Mouse (Mus musculus) limb, embryonic 11.5 days (tissue): ENCODE results near the gene Slc22a6. TPM values are rescaled to one million over a fixed set of nuclear protein-coding genes. Genes with fewer than 3 reads are reported as not detected.

Source experiments
- ATAC-seq: fragments of 200-750 bp; cut with Nextera tagmentation; 2 replicates; pipeline ENCODE4 v1.8.0; 2017; ENCODE audit warnings: low read depth; ENCODE audit not compliant: insufficient number of reproducible peaks, low FRiP score, low TSS enrichment
- DNase-seq: peaks from one replicate; pipeline ENCODE4 v3.0.0-alpha.2; 2015; ENCODE audit warnings: low spot score
- H3K27ac ChIP-seq: fragments of 300-500 bp; sonication (generic); replicated peaks from 2 replicates; pipeline ENCODE4 v1.5.1; 2014; ENCODE audit warnings: low read depth, mild to moderate bottlenecking, low read length
- H3K27me3 ChIP-seq: fragments of 300-500 bp; sonication (generic); 2 replicates; pipeline ENCODE4 v1.6.1; 2014; ENCODE audit warnings: mild to moderate bottlenecking, low read length, mixed read lengths; ENCODE audit not compliant: control insufficient read depth, insufficient read depth
- H3K36me3 ChIP-seq: fragments of 300-500 bp; sonication (generic); 2 replicates; pipeline ENCODE4 v1.6.1; 2014; ENCODE audit warnings: mild to moderate bottlenecking, low read length, moderate library complexity, mixed read lengths; ENCODE audit not compliant: control insufficient read depth, insufficient read depth
- H3K4me1 ChIP-seq: fragments of 300-500 bp; sonication (generic); 2 replicates; pipeline ENCODE4 v1.6.1; 2014; ENCODE audit warnings: low read length, mixed read lengths; ENCODE audit not compliant: control insufficient read depth, insufficient read depth
- H3K4me2 ChIP-seq: fragments of 300-500 bp; sonication (generic); 2 replicates; pipeline ENCODE4 v1.6.1; 2014; ENCODE audit warnings: low read depth, mild to moderate bottlenecking, moderate library complexity; ENCODE audit not compliant: severe bottlenecking
- H3K4me3 ChIP-seq: fragments of 300-500 bp; sonication (generic); 2 replicates; pipeline ENCODE4 v1.5.1; 2014; ENCODE audit warnings: low read depth, low read length
- H3K9ac ChIP-seq: fragments of 300-500 bp; sonication (generic); 2 replicates; pipeline ENCODE4 v1.6.1; 2014; ENCODE audit warnings: mild to moderate bottlenecking, low read length
- H3K9me3 ChIP-seq: fragments of 300-500 bp; sonication (generic); 2 replicates; pipeline ENCODE4 v1.6.1; 2016; ENCODE audit warnings: low read length; ENCODE audit not compliant: control insufficient read depth
- WGBS: fragments of 180-500 bp; shearing (Covaris S2); extraction: QIAGEN DNeasy Blood & Tissue Kit; methylation state at CpG from one replicate; pipeline ENCODE4 v1.1.7; 2014; 5-methylcytosine and 5-hydroxymethylcytosine counted together
- polyA plus RNA-seq: library from polyadenylated mRNA; unstranded; fragments of >200 nt; fragmentation: Nextera tagmentation; extraction: Ambion mirVana; gene quantifications from 2 replicates; pipeline ENCODE4 v1.2.1, GENCODE M21; 2014

The Slc22a6 gene
- polyA plus RNA-seq, 1 experiment from 2014 or later = not detected

DNA sequence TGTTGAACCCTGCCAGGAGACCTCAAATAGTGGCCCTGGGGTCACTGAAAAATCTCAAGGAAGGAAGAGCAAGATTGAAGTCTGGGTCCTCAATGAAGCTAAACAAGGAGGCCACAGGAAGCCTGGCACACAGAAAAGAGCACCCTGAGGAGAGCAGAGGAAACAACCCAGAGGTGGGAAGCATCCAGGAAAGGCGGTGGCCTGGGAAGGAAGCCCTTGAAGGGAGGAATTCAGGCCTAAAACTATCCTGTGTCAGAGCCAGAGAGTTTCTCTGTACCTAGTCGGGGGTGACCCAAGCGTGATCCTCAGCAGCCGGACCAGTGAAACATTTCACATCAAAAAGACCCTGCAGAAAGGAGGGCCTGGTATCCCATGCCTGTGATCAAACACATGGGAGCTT is 38.5 kb downstream of the Slc22a6 start:
- ATAC-seq (no peak), DNase-seq (no peak)
- H3K36me3 ChIP-seq = no peaks in the 10 kb centered on the region
- H3K4me2 ChIP-seq = no peak overlapping the region
- no peak overlapping the region for H3K4me3 ChIP-seq
- no peaks in the 10 kb centered on the region for H3K27me3 ChIP-seq
- H3K9ac ChIP-seq = no peak overlapping the region
- no peak overlapping the region for H3K27ac ChIP-seq
- WGBS = 87% methylated on average over 4 of the region's 4 CpGs
- H3K4me1 ChIP-seq = no peaks in the 10 kb centered on the region
- H3K9me3 ChIP-seq = no peaks in the 10 kb centered on the region

- peak overlapping the region; percentile 29 for H3K4me3 ChIP-seq
- H3K4me2 ChIP-seq = peak overlapping the region; percentile 83
- H3K27ac ChIP-seq = no peak overlapping the region
- H3K27me3 ChIP-seq = no peaks in the 10 kb centered on the region
- WGBS = 1% methylated on average over 35 of the region's 35 CpGs
- peak overlapping the region; percentile 68 for H3K9ac ChIP-seq
- H3K4me1 ChIP-seq = 0 out of 2 replicates have a peak, but pooled peaks cover 2% of the 10 kb centered on the region
- no peaks in the 10 kb centered on the region for H3K36me3 ChIP-seq
- ATAC-seq (peak; percentile 52; the same call in 1 of the 2 replicates), DNase-seq (peak; percentile 59)
- no peaks in the 10 kb centered on the region for H3K9me3 ChIP-seq
Measured at GRCm38 (mm10) chr19:8661821-8662307, 44.0 kb downstream of the Slc22a6 start.

DNA sequence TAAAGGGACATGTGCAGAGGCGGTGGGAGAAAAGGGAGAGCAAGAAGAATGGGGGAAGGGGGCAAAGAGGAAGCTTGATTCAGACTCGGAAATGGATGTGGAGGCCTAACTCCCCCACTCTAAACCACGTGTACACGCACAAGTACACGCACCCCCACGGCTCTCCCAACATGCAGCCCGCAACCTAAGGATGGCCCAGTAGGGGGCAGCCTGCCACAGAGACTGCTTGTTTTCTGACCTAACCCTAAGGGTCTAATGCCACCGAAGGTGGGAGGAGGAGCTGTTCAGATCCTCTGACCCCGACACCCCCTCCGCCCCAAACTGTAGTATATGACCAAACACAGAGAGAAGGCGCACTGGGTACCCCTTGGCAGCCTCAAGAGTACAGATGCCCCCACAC is 44.5 kb downstream of the Slc22a6 start:
- DNase-seq (peak; percentile 84), ATAC-seq (peak; percentile 65; the same call in 1 of the 2 replicates)
- Histone ChIP-seq H3K9me3 (no peaks in the 10 kb centered on the region), H3K27ac (no peak overlapping the region), H3K4me3 (peak overlapping the region; percentile 29), H3K4me1 (0 out of 2 replicates have a peak, but pooled peaks cover 2% of the 10 kb centered on the region), H3K4me2 (peak overlapping the region; percentile 83), H3K36me3 (no peaks in the 10 kb centered on the region), H3K27me3 (no peaks in the 10 kb centered on the region), H3K9ac (peak overlapping the region; percentile 68)
- WGBS = 4% methylated on average over 11 of the region's 11 CpGs

DNA sequence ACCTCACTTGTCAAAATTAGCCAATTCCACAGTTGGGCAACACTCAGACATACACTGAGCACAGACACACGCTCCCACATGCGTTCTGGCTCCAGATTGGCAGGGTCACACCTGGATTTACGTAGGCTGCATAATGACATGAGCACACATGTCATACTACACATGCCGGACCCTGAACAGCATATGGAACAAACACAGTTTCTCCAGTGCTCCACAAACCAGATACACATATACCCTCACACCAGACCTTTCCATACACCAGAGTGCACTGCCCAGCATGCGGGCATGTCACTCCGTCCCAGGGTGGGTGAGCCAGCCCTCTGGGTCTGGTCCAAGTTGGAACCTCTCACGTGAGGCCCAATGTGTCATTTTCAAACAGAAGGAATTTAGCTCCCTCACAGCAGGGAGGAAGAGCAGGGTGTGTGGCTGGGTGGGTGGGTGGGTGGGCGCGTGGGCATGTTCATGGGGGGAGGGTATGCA is 45.6 kb downstream of the Slc22a6 start, which contains the start of gene Chrm1:
Chrm1 (plus strand) TSS at position 430 of the 480 bp plus-strand sequence.
- Histone ChIP-seq H3K36me3 (no peaks in the 10 kb centered on the region), H3K4me3 (no peak within 1 kb of the TSS; the same call in 1 of the 2 replicates), H3K27ac (no peak within 1 kb of the TSS), H3K9me3 (no peaks in the 10 kb centered on the region), H3K4me1 (0 out of 2 replicates have a peak, but pooled peaks cover 2% of the 10 kb centered on the region), H3K27me3 (no peaks in the 10 kb centered on the region), H3K9ac (no peak within 1 kb of the TSS), H3K4me2 (peak within 1 kb of the TSS; percentile 83; the same call in 1 of the 2 replicates)
- ATAC-seq (peak; percentile 27; the same call in 1 of the 2 replicates), DNase-seq (no peak)
- WGBS = 86% methylated on average over 9 of the region's 9 CpGs

DNA sequence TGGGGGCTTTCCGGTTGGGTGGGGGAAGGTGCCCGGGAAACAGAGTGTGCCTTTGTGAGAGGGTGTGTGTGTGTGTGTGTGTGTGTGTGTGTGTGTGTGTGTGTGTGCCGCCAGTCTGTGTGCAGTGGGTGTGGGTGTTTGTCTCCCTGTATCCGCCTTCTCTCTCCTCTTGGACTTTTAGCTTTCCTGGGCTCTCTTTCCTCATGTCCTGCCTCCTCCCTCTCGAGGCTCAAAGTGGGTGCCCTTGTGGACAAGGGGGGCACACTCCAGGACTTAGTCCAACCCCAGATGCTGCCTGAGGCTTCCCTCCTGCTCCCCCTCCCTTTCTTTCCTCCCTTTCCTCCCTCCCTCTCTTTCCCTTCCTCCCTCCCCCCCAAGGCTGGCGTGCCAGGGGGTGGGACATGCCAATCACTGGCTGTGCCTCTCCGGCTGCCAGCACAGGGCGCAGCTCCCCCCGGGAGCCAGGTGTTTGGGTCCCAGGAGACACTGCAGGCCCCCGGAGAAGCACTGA is 46.1 kb downstream of the Slc22a6 start:
- no peak for DNase-seq
- H3K36me3 ChIP-seq = no peaks in the 10 kb centered on the region
- 0 out of 2 replicates have a peak overlapping the region, but pooled peaks have one; percentile 1 for H3K4me2 ChIP-seq
- no peaks in the 10 kb centered on the region for H3K27me3 ChIP-seq
- 0 out of 2 replicates have a peak, but pooled peaks cover 2% of the 10 kb centered on the region for H3K4me1 ChIP-seq
- no peak overlapping the region for H3K4me3 ChIP-seq
- no peak overlapping the region for H3K9ac ChIP-seq
- no peak overlapping the region for H3K27ac ChIP-seq
- 51% methylated on average over 10 of the region's 10 CpGs for WGBS
- no peaks in the 10 kb centered on the region for H3K9me3 ChIP-seq
- ATAC-seq = no peak

- Histone ChIP-seq H3K36me3 (no peaks in the 10 kb centered on the region), H3K9me3 (no peaks in the 10 kb centered on the region), H3K4me3 (no peak overlapping the region), H3K27me3 (no peaks in the 10 kb centered on the region), H3K27ac (no peak overlapping the region), H3K9ac (no peak overlapping the region), H3K4me1 (0 out of 2 replicates have a peak, but pooled peaks cover 2% of the 10 kb centered on the region), H3K4me2 (no peak overlapping the region)
- 93% methylated on average over 3 of the region's 3 CpGs for WGBS
- DNase-seq = no peak
- ATAC-seq = no peak
Measured at GRCm38 (mm10) chr19:8664859-8665258, 47.0 kb downstream of the Slc22a6 start.

DNA sequence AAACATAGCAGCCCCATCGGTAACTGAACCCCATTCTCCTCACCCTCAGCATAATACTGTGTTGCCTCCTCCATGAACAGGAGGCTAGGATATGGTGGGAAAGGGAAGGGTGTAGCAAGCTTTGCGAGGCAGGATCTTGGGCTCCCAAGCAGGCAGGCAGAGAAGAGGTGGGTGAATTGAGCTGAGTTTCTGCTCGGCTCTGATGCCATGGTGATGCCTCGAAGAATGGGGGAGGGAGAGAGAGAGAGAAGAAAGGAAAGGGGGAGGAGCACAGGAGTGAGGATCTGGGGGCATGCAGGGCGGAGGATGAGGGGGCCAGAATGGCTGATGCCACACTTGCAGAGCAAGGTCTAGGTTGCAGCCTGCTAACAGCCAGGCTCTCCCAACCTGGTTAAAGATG is 47.9 kb downstream of the Slc22a6 start:
- DNase-seq = no peak

GRCm38 (mm10) chr19:8672859-8673258 is 55.0 kb downstream of the Slc22a6 start:
- Histone ChIP-seq H3K4me2 (no peak overlapping the region), H3K9ac (no peak overlapping the region), H3K27me3 (no peaks in the 10 kb centered on the region), H3K36me3 (no peaks in the 10 kb centered on the region), H3K4me1 (no peaks in the 10 kb centered on the region), H3K27ac (no peak overlapping the region), H3K4me3 (no peak overlapping the region), H3K9me3 (no peaks in the 10 kb centered on the region)
- 89% methylated on average over 3 of the region's 3 CpGs for WGBS
- ATAC-seq (no peak), DNase-seq (no peak)

More for the DNA sequence above, 47.9 kb downstream of the Slc22a6 start:
- Histone ChIP-seq H3K36me3 (no peaks in the 10 kb centered on the region), H3K4me2 (no peak overlapping the region), H3K9me3 (no peaks in the 10 kb centered on the region), H3K4me3 (no peak overlapping the region), H3K27me3 (no peaks in the 10 kb centered on the region), H3K27ac (no peak overlapping the region), H3K4me1 (0 out of 2 replicates have a peak, but pooled peaks cover 2% of the 10 kb centered on the region), H3K9ac (no peak overlapping the region)
- WGBS = 76% methylated on average over 5 of the region's 5 CpGs
- ATAC-seq = no peak
